Mouse (Mus musculus) forebrain, embryonic 15.5 days (tissue): ENCODE results near the gene Ebf1. TPM values are rescaled to one million over a fixed set of nuclear protein-coding genes. Genes with fewer than 3 reads are reported as not detected.
A peak's percentile ranks its signal among the peaks of the same experiment; 100 is the strongest.

Source experiments
- ATAC-seq: fragments of 200-750 bp; cut with Nextera tagmentation; replicated peaks from 2 replicates; pipeline ENCODE4 v1.8.0; 2017; ENCODE audit warnings: mild to moderate bottlenecking, moderate TSS enrichment, moderate library complexity
- H3K27ac ChIP-seq: fragments of 300-500 bp; sonication (generic); replicated peaks from 2 replicates; pipeline ENCODE4 v1.5.1; 2015; ENCODE audit warnings: mild to moderate bottlenecking, inconsistent platforms
- H3K27me3 ChIP-seq: fragments of 300-500 bp; sonication (generic); 2 replicates; pipeline ENCODE4 v1.6.1; 2015; ENCODE audit warnings: inconsistent platforms
- H3K36me3 ChIP-seq: fragments of 300-500 bp; sonication (generic); 2 replicates; pipeline ENCODE4 v1.6.1; 2015; ENCODE audit warnings: mild to moderate bottlenecking, inconsistent platforms
- H3K4me1 ChIP-seq: fragments of 300-500 bp; sonication (generic); 2 replicates; pipeline ENCODE4 v1.6.1; 2015; ENCODE audit warnings: inconsistent platforms
- H3K4me2 ChIP-seq: fragments of 300-500 bp; sonication (generic); replicated peaks from 2 replicates; pipeline ENCODE4 v1.6.1; 2015; ENCODE audit warnings: mild to moderate bottlenecking, inconsistent platforms
- H3K4me3 ChIP-seq: fragments of 300-500 bp; sonication (generic); 2 replicates; pipeline ENCODE4 v1.5.1; 2015; ENCODE audit warnings: mild to moderate bottlenecking, inconsistent platforms
- H3K9ac ChIP-seq: fragments of 300-500 bp; sonication (generic); replicated peaks from 2 replicates; pipeline ENCODE4 v1.6.1; 2015; ENCODE audit warnings: mild to moderate bottlenecking, inconsistent platforms
- H3K9me3 ChIP-seq: fragments of 300-500 bp; sonication (generic); 2 replicates; pipeline ENCODE4 v1.6.1; 2016; ENCODE audit warnings: inconsistent platforms
- WGBS: fragments of 180-500 bp; shearing (Covaris S2); methylation state at CpG from one replicate; pipeline ENCODE4 v1.1.7; 2015; ENCODE audit warnings: mixed read lengths; 5-methylcytosine and 5-hydroxymethylcytosine counted together
- polyA plus RNA-seq: library from polyadenylated mRNA; unstranded; fragments of >200 nt; fragmentation: Nextera tagmentation; extraction: Ambion mirVana; gene quantifications from 2 replicates; pipeline ENCODE4 v1.2.1, GENCODE M21; 2015

Gene Ebf1
- polyA plus RNA-seq, 1 experiment from 2014 or later = 35.6 TPM

DNA sequence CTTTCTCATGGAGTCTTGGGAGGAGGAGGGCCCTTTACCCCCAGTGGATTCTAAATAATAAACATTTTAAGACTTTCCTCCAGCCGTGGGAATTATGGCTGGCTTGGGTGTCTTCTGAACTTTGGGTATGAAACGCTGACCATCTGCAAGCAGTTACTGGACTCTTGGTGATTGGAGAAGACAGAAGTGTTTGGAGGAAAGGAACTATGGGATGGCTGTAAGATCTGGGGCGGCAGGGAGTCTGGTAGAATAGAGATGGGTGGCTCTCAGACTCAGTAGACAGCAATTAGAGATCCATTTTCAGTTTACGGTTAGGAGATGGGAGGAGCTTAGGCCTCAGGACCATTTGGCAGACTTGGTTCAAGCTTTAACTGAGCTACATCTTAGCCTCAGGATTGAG is 83.1 kb downstream of the Ebf1 start:
- H3K4me3 ChIP-seq = no peak overlapping the region
- no peaks in the 10 kb centered on the region for H3K9me3 ChIP-seq
- 83% methylated on average over 4 of the region's 4 CpGs for WGBS
- H3K4me1 ChIP-seq = peaks cover 17% of the 10 kb centered on the region
- no peak overlapping the region for H3K4me2 ChIP-seq
- no peak for ATAC-seq
- no peak overlapping the region for H3K9ac ChIP-seq
- H3K27ac ChIP-seq = no peak overlapping the region
- H3K27me3 ChIP-seq = peaks cover 18% of the 10 kb centered on the region; the same call in 1 of the 2 replicates
- no peaks in the 10 kb centered on the region for H3K36me3 ChIP-seq

DNA sequence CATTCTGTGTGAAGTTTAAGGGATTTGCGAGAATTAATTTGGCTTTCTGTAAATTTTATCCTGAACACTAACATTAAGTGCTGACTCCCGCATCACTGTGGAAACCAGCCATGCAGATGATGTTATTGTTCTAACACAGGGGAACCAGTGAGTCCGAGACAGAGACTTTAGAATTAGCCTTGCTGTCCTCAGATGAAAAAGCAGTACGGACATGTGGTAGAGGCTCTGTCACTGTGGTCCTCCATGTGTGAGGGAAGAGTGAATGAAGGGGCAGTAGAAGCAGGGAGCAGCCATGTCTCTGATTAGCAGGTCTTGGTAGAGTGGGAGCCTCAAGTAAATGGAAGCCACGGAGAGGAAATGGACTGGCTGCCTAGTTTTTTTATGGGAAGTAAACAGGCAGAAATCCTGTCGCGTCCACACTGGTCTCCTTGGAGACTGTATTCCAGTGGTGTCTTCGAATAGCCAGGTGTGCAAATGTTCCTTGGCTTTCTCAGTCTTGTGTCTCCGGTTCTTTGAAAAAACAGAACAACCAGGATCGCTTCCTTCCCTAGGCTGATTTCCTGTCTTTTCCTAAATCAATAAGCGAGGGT is 84.2 kb downstream of the Ebf1 start:
- WGBS = 55% methylated on average over 11 of the region's 11 CpGs
- ATAC-seq = no peak
- Histone ChIP-seq H3K27me3 (peaks cover 15% of the 10 kb centered on the region; the same call in 1 of the 2 replicates), H3K27ac (peak overlapping the region; percentile 34; the same call in 1 of the 2 replicates), H3K4me3 (no peak overlapping the region), H3K4me1 (peaks cover 17% of the 10 kb centered on the region), H3K36me3 (no peaks in the 10 kb centered on the region), H3K4me2 (no peak overlapping the region), H3K9me3 (no peaks in the 10 kb centered on the region), H3K9ac (no peak overlapping the region)

DNA sequence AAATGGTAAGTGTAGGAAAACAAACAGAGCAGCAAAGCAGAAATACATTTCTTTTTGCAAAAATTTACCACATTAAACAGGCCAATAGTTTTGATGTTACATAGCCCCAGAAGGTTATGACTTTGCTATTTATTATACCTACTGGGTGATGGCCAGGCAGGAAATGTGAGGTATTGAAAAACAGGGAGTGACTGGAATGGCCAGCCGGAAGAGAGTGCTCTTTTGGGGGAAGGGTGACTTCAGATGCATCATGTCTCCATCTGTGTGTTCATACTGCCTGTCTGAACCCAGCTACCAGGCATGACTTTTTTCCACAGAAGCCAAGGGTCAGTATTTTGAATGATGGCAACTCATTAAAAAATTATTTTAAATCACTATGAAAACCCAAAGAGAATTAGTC is 84.7 kb downstream of the Ebf1 start:
- Histone ChIP-seq H3K27ac (no peak overlapping the region), H3K36me3 (no peaks in the 10 kb centered on the region), H3K9ac (no peak overlapping the region), H3K4me3 (no peak overlapping the region), H3K27me3 (peaks cover 15% of the 10 kb centered on the region; the same call in 1 of the 2 replicates), H3K4me2 (no peak overlapping the region), H3K9me3 (no peaks in the 10 kb centered on the region), H3K4me1 (peaks cover 12% of the 10 kb centered on the region)
- ATAC-seq = no peak
- whole genome bisulfite sequencing = 76% methylated on average over 1 of the region's 1 CpGs

DNA sequence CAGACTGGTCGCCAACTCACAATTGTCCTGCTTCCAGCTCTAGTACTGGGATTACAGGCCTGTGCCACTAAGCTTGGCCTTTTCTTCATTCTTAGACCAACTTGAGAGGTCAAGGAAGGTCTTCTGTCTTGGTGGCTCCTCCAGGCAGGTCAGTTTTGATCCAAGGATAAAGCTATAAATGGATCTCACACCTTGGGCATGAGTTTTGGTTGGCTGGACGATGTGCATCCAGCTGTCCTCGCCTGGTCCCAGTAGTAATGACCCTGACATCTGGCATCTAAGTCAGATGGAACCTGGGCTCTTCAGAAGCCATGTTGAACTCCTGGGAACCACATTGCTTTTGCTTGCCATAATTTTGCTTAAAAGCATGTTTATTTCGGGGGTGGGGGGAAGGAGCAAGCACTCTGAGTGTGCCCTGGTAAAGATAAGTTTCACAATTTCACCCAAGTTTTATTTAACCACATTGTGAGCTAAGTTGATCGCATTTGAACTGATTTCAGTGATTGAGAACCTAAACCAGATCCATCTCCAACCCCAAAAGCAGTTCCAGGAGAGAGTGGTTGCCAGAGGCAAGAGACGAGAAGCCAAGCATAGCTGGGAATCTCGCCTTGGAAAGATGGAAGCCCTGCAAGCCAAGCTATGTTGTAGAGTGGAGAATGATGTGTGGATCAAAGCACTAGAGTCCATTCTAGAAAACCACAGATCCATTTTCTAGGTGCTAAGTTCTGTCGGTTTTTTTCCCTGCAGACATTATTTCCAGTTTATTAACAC is 85.8 kb downstream of the Ebf1 start:
- no peaks in the 10 kb centered on the region for H3K9me3 ChIP-seq
- no peak for ATAC-seq
- H3K27ac ChIP-seq = no peak overlapping the region
- peaks cover 12% of the 10 kb centered on the region; the same call in 1 of the 2 replicates for H3K27me3 ChIP-seq
- no peak overlapping the region for H3K4me2 ChIP-seq
- H3K4me3 ChIP-seq = no peak overlapping the region
- 89% methylated on average over 8 of the region's 8 CpGs for WGBS
- no peaks in the 10 kb centered on the region for H3K36me3 ChIP-seq
- H3K9ac ChIP-seq = no peak overlapping the region
- H3K4me1 ChIP-seq = peaks cover 9% of the 10 kb centered on the region; the same call in 1 of the 2 replicates

DNA sequence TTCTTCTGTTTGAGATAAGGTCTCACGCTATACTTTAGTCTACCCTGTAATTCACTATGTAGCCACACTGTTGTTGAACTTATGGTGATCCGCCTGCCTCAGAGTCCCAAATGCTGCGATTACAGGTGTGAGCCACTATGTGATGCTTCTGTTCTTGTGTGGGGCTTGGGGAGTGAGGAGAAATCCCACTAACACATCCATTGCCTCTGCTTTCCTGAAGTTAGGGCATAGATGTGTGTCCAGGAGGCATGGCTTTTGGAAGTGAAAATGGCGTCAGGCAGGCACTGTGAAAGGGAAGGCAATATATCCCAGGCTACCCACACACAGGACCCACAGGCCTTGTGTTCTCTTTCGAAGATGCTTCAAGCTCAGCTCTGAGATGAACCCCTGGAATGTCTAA is 86.8 kb downstream of the Ebf1 start:
- no peaks in the 10 kb centered on the region for H3K36me3 ChIP-seq
- H3K4me2 ChIP-seq = no peak overlapping the region
- no peak overlapping the region for H3K9ac ChIP-seq
- no peak overlapping the region for H3K4me3 ChIP-seq
- H3K4me1 ChIP-seq = peaks cover 9% of the 10 kb centered on the region; the same call in 1 of the 2 replicates
- H3K9me3 ChIP-seq = no peaks in the 10 kb centered on the region
- no peak overlapping the region for H3K27ac ChIP-seq
- no peak for ATAC-seq
- peaks cover 14% of the 10 kb centered on the region; the same call in 1 of the 2 replicates for H3K27me3 ChIP-seq
- WGBS = 88% methylated on average over 5 of the region's 5 CpGs

DNA sequence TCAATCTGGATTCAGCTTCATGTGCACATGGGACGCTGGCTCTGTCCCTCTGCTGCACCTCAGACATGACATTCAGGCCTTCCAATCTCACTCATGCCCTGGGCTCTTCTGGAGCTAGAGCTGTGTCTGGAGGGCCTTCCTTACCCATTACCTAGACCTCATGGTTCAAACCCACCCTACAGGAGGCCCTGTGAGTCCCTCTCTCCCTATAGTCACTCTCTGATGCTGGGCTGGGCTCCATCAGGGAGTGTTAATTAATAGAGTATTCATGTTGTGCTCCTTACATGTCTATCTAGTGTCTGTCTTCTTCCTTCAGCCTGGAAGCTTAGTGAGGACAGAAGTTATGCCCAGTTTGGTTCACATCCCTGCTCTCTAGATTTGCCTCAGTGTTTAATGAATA is 88.7 kb downstream of the Ebf1 start:
- peaks cover 5% of the 10 kb centered on the region; the same call in 1 of the 2 replicates for H3K4me1 ChIP-seq
- no peak overlapping the region for H3K9ac ChIP-seq
- no peak overlapping the region for H3K27ac ChIP-seq
- no peaks in the 10 kb centered on the region for H3K9me3 ChIP-seq
- WGBS = 93% methylated on average over 1 of the region's 1 CpGs
- H3K27me3 ChIP-seq = peaks cover 14% of the 10 kb centered on the region; the same call in 1 of the 2 replicates
- ATAC-seq = no peak
- H3K4me2 ChIP-seq = no peak overlapping the region
- H3K4me3 ChIP-seq = no peak overlapping the region
- H3K36me3 ChIP-seq = no peaks in the 10 kb centered on the region

DNA sequence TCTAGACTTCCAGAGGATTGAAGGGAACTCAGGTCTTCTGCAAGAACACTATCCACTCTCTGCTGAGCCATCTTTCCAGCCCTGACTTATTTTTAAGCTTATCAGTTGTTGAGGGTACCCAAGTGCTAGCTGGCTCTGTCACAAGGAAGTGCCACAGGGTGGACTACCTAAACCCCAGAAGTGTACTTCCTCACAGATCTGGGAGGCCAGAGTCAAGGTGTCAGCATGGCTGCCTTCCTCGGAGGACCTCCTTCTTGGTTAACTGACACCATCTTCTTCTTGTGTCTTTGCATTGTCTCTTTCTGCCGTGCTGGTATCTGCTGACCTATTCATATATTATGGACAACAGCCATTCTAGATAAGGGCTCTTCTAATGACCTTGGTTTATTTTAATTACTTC is 89.3 kb downstream of the Ebf1 start:
- WGBS = 80% methylated on average over 2 of the region's 2 CpGs
- H3K27me3 ChIP-seq = peaks cover 14% of the 10 kb centered on the region; the same call in 1 of the 2 replicates
- no peak overlapping the region for H3K9ac ChIP-seq
- no peak for ATAC-seq
- no peaks in the 10 kb centered on the region for H3K9me3 ChIP-seq
- no peaks in the 10 kb centered on the region for H3K36me3 ChIP-seq
- peaks cover 5% of the 10 kb centered on the region; the same call in 1 of the 2 replicates for H3K4me1 ChIP-seq
- H3K4me2 ChIP-seq = no peak overlapping the region
- no peak overlapping the region for H3K4me3 ChIP-seq
- no peak overlapping the region for H3K27ac ChIP-seq

DNA sequence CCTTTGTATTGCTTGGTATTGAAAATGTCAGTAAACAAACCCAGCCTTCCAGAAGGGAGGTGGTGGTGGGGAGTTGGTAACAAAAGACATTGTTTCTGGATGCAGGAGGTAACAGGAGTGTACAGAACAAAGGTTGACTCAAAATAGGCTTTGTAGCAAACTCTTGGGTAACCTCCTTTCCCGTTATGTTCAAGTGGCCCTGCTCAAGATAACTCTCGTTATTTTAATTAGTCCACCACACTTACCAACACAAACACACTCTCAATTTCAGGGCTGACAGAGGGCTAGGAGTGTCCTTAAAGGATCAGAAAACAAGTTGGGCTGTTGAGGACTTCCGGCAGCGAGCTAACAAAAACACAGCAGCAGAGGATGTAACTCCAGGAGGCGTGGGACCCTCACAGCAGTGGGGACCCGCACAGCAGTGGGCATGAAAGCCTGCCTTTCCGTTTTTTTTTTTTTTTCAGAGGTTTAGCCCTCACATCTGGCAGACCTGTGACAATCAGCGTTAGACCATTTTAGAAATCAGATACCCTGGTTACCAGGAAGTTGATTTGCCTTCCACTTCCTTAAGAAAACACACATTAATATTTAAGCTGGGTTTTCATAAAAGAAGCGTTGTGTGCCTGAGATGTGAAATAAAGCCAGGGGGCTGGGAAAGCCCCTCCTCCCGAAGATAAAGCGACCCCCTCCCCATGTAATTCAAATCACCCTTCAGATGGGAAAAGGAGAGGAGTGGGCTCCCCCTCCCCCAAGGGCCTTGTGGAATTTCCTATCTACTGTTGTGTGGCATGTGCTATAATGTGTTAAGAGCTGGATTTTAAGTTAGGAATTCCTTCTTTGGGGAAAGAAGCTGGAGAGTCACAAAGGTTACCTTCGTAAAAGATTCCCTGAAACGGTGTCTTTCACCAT is 90.5 kb downstream of the Ebf1 start:
- no peak for ATAC-seq
- no peaks in the 10 kb centered on the region for H3K9me3 ChIP-seq
- H3K4me3 ChIP-seq = no peak overlapping the region
- 14% methylated on average over 13 of the region's 13 CpGs for WGBS
- no peak overlapping the region for H3K27ac ChIP-seq
- no peak overlapping the region for H3K4me2 ChIP-seq
- H3K9ac ChIP-seq = no peak overlapping the region
- H3K36me3 ChIP-seq = no peaks in the 10 kb centered on the region
- peaks cover 8% of the 10 kb centered on the region; the same call in 1 of the 2 replicates for H3K27me3 ChIP-seq
- peaks cover 5% of the 10 kb centered on the region; the same call in 1 of the 2 replicates for H3K4me1 ChIP-seq

DNA sequence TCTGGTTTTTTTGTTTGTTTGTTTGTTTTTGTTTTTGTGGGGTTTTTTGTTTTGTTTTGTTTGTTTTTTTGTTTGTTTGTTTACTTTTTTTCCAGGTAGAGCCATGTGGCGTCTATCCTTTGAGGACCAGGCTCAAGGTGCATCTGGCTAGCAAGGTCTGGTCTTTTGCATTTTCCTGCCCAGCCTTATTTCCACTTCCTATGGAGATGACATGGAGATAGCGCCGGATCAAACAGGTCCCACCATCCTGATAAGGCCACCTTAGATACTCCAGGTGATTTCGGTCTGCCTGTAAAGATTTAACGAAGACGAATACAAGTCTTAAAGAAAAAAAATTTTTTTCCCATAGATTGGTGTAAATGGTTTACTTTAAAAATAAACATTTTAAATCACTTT is 91.2 kb downstream of the Ebf1 start:
- ATAC-seq = no peak
- Histone ChIP-seq H3K4me3 (no peak overlapping the region), H3K36me3 (no peaks in the 10 kb centered on the region), H3K4me1 (peaks cover 5% of the 10 kb centered on the region; the same call in 1 of the 2 replicates), H3K27me3 (peaks cover 8% of the 10 kb centered on the region; the same call in 1 of the 2 replicates), H3K9ac (no peak overlapping the region), H3K4me2 (no peak overlapping the region), H3K27ac (no peak overlapping the region), H3K9me3 (no peaks in the 10 kb centered on the region)
- 82% methylated on average over 6 of the region's 6 CpGs for WGBS

DNA sequence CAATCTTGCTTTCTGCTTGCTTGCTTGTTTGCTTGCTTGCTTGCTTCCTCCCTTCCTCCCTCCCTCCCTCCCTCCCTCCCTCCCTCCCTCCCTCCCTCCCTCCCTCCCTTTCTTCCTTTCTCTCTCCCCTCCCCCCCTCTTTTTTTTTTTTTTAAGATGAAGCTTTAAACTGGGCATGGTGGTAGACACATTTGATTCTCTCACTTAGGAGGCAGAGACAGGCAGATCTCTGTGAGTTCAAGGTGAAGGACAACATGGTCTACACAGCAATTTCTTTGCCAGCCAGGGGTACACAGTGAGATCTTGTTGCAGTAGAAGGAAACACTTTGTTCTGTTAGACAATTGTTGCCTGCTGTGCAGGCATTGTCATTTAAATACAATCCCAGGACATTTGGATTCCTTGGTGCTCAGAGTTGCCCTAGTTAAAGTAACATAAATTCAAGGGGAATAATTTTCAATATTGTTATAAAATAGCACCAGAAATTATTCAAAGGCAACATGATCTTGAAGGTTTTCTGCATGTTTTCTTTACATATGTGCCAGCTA is 92.0 kb downstream of the Ebf1 start:
- peaks cover 9% of the 10 kb centered on the region; the same call in 1 of the 2 replicates for H3K27me3 ChIP-seq
- no peaks in the 10 kb centered on the region for H3K9me3 ChIP-seq
- no peak for ATAC-seq
- no peaks in the 10 kb centered on the region for H3K36me3 ChIP-seq
- no peak overlapping the region for H3K4me2 ChIP-seq
- no peak overlapping the region for H3K27ac ChIP-seq
- no peak overlapping the region for H3K9ac ChIP-seq
- H3K4me1 ChIP-seq = peaks cover 5% of the 10 kb centered on the region; the same call in 1 of the 2 replicates
- no peak overlapping the region for H3K4me3 ChIP-seq

DNA sequence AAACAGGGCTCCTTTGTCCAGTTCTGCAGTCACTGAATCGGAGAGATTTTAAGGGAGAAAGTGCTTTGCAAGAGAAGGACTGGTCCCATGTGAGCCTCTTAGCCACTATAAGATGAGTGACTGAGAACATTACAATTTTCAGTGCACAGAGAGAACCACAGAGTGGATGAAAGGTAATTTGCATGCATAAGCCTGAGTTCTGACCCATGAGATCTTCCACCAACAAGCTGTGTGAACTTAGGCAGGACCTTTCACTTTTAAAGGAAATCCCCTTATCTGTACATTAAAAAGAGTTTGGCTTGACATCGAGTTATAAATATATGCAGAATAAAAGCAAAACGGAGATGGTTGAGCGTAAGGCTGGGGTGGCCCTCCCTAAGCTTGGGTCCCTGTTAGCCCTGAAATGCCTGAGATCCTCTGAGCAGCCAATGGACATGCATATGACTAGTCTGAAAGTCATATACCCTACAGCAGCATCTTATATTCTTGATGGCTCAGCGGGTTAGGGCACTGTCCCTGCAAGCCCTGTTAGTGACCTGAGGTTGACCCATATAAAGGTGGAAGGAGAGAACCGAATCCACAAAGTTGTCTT is 92.8 kb downstream of the Ebf1 start:
- no peak for ATAC-seq

More for the DNA sequence above, 92.8 kb downstream of the Ebf1 start:
- Histone ChIP-seq H3K27ac (no peak overlapping the region), H3K9me3 (no peaks in the 10 kb centered on the region), H3K4me3 (no peak overlapping the region), H3K27me3 (peaks cover 9% of the 10 kb centered on the region; the same call in 1 of the 2 replicates), H3K4me1 (peaks cover 5% of the 10 kb centered on the region; the same call in 1 of the 2 replicates), H3K36me3 (no peaks in the 10 kb centered on the region), H3K9ac (no peak overlapping the region), H3K4me2 (no peak overlapping the region)
- WGBS = 88% methylated on average over 6 of the region's 6 CpGs
